Mouse (Mus musculus): ENCODE data around the gene C530008M17Rik.

- TF ChIP-seq CTCF (IDR thresholded peaks at IDR 0.05; ENCODE audit: insufficient read depth, low read depth, low read length) = no peak
- TF ChIP-seq POLR2A (IDR thresholded peaks at IDR 0.05; ENCODE audit: insufficient read depth, low read depth, low read length) = no peak
Measured at GRCm38 (mm10) chr5:76616196-76616747, 40.0 kb upstream of the C530008M17Rik start.

Data from olfactory bulb, adult 2 months (tissue).